Mouse (Mus musculus) Patski (cell line): ENCODE data around the gene Dclk2. TPM values are rescaled to one million over a fixed set of nuclear protein-coding genes. Genes with fewer than 3 reads are reported as not detected.
A peak's percentile ranks its signal among the peaks of the same experiment; 100 is the strongest.

ENCODE experiments used
- ATAC-seq: fragments of 100-300 bp; one replicate; pipeline ENCODE4 v1.8.0; 2021
- CTCF ChIA-PET: fragments of 350-600 bp; sonication (Branson Sonifier 250); formaldehyde crosslinking; loops from one replicate; lab custom pipeline; 2022; ENCODE audit warnings: inconsistent platforms; lab: Charles Lee
- POLR2A ChIA-PET: fragments of 350-600 bp; sonication (Branson Sonifier 250); formaldehyde crosslinking; loops from one replicate; lab custom pipeline; 2022; ENCODE audit warnings: antibody characterized with exemption, inconsistent platforms; lab: Charles Lee
- DNase-seq: peaks from one replicate; pipeline ENCODE4 v3.0.0-alpha.2; 2011; ENCODE audit warnings: low read depth, low spot score
- H3K27me3 ChIP-seq: fragments of 371-371 bp; one replicate; pipeline ENCODE4 v1.5.1; 2021
- CTCF ChIP-seq: fragments of 100-300 bp; IDR thresholded peaks from one replicate; pipeline ENCODE4 v1.5.1; 2021
- in situ Hi-C: fragments of 300-500 bp; cut with MboI; formaldehyde crosslinking; loops from 3 replicates; pipeline ENCODE4 v1.11.1; 2018; ENCODE audit warnings: low pct_unique_long_range_greater_than_20kb, mixed read lengths
- polyA plus RNA-seq: library from polyadenylated mRNA; unstranded; gene quantifications from one replicate; pipeline ENCODE4 v1.2.3, GENCODE M21; 2021

Gene Dclk2
- polyA plus RNA-seq, 1 experiment from 2014 or later = 21.2 TPM

GRCm38 (mm10) chr3:86847536-86847935, 73.1 kb downstream of the Dclk2 start:
- POLR2A ChIA-PET = no interaction called here
- CTCF ChIA-PET = interaction anchor here (1.0 to 1.1 kb wide), 2 partner anchors 15 to 21 kb away, joined by 3 read pairs; no protein-coding TSS in a partner anchor
- in situ Hi-C loops = no loop called here
- TF ChIP-seq CTCF = no peak
- no peaks in the 10 kb centered on the region for H3K27me3 ChIP-seq
- ATAC-seq (no peak), DNase-seq (no peak)

DNA sequence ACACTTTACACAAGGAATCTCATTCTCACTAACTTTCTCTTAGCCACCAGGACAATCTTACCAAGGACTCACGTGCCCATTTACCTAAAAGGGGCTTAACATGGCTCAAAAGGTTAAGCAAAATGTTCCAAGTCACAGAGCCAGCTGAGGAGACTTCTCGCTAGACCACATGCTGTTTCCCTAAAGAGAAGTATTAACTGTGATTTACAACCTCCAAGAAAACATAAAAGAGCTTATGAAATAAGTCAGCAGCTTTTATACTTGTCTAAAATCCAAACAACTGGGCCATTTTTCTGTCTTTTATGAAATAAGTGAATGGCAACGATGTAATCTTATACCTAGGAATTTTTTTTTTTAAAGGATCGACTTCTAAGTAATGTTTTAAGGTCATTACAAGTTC, 74.6 kb downstream of the Dclk2 start:
- peak; percentile 47 for DNase-seq
- POLR2A ChIA-PET = no interaction called here
- no peak for TF ChIP-seq CTCF
- CTCF ChIA-PET = interaction anchor here (1.3 to 2.6 kb wide), 2 partner anchors 8 to 46 kb away, joined by 4 to 13 read pairs; no protein-coding TSS in a partner anchor
- ATAC-seq = no peak
- in situ Hi-C loops = no loop called here
- no peaks in the 10 kb centered on the region for H3K27me3 ChIP-seq

DNA sequence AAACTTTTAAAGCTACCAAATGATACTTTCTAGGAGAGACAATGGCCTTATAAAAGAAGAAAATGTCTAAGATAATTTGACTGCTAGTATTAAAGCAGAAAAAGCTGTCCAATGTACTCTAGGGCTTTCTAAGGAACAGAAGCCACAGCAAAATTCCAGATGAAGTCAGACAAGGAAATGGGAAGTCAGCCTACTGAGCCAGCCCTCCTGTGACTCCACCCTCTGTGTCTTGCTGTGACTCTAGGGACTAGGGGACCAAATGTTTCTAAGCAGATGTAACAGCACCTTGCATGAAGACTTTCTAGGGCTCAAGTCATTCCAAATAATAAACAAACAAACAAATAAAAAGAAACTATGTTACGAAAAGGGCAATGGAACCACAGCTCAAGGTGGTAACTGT, 75.1 kb downstream of the Dclk2 start:
- ChIA-PET CTCF (interaction anchor here (1.3 to 2.6 kb wide), 3 partner anchors 9 to 47 kb away, joined by 4 to 13 read pairs (median 4); no protein-coding TSS in a partner anchor), POLR2A (no interaction called here)
- no peak for TF ChIP-seq CTCF
- in situ Hi-C loops = no loop called here
- no peak for DNase-seq
- ATAC-seq = no peak
- H3K27me3 ChIP-seq = no peaks in the 10 kb centered on the region

DNA sequence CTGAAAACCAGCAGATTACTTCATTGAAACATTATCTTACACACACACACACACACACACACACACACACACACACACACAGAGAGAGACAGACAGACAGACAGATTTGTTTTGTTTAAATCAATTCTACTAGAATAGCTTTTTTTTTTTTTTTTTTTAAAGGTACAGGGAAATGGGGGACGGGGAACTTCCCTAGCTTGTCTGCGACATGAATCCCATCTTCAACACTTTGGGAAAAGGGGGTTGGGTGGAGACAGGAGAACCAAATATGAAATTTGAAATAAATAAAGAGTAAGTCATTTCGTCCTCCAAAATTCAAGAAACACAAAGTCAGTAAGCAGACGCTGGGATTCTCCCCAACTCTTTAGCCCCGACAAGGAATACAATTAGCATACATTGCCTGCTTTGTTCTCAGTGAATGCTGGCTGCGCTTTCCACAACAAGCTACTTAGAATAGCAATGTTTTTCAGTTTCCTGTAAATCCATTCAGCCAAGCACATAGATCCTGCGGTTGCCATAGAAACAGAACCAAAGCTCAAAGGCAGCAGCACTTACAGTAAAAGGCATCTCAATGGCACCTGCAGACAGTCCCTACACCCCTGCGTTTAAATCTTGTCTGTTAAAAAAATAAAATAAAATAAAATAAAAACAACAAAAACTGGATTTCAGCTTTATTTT, 75.7 kb downstream of the Dclk2 start:
- POLR2A ChIA-PET = no interaction called here
- no peaks in the 10 kb centered on the region for H3K27me3 ChIP-seq
- no peak for DNase-seq
- CTCF ChIA-PET = interaction anchor here (0.7 to 2.6 kb wide), 4 partner anchors 9 to 52 kb away, joined by 3 to 13 read pairs (median 4); no protein-coding TSS in a partner anchor
- in situ Hi-C loops = no loop called here
- TF ChIP-seq CTCF = no peak
- ATAC-seq = no peak

GRCm38 (mm10) chr3:86842461-86842860, 78.2 kb downstream of the Dclk2 start:
- H3K27me3 ChIP-seq = no peaks in the 10 kb centered on the region
- DNase-seq = no peak
- in situ Hi-C loops = no loop called here
- POLR2A ChIA-PET = no interaction called here
- no peak for ATAC-seq
- TF ChIP-seq CTCF = no peak
- CTCF ChIA-PET = no interaction called here

DNA sequence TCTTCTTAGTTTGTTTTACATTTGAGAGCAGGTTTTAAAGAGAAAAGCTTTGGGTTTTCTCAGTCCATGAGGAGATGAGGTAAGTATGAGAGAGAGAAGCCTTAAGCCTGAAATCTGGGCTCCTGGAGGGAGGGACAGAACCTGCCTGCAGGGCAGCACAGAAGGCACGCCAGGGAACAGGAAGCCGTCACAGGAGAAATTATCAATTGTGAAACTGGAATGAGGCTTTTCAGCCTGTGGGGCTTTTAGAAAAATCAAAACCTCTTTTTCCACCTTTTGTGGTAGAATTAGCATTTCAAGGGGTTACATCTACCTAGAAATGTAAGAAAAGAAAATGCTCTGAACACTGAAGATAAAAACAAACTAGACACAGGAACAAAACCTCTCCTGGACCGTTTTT, 81.0 kb downstream of the Dclk2 start:
- no peak for TF ChIP-seq CTCF
- DNase-seq = no peak
- ChIA-PET POLR2A (no interaction called here), CTCF (interaction anchor here (0.9 kb wide), 2 partner anchors 10 to 19 kb away, joined by 3 to 4 read pairs; no protein-coding TSS in a partner anchor)
- in situ Hi-C loops = no loop called here
- H3K27me3 ChIP-seq = no peaks in the 10 kb centered on the region
- ATAC-seq = no peak

DNA sequence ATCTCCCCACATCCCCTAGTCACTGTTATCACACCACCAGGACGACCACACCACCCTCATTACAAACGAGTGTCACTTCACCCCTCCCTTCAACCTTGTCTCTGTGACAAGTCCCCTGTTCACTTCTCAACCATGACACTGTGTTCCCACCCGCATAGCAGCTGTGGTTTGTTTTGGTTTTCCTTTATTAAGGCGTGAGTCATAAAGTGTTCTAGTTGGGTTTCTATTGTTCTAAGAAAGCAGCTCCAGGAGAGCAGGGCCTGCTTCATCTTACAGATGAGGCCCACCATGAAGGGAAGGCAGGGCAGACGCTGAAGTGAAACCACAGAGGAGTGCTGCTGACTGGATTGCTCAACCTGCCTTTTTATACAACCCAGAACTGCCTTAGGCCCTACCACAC, 83.3 kb downstream of the Dclk2 start:
- peak; percentile 52 for ATAC-seq
- DNase-seq = no peak
- ChIA-PET CTCF (interaction anchor here (1.1 to 1.7 kb wide), 2 partner anchors 13 to 51 kb away, joined by 3 read pairs; no protein-coding TSS in a partner anchor), POLR2A (interaction anchor here (0.6 kb wide), 1 partner anchor 87 kb away, joined by 3 read pairs; no protein-coding TSS in a partner anchor)
- H3K27me3 ChIP-seq = no peaks in the 10 kb centered on the region
- in situ Hi-C loops = no loop called here
- no peak for TF ChIP-seq CTCF

DNA sequence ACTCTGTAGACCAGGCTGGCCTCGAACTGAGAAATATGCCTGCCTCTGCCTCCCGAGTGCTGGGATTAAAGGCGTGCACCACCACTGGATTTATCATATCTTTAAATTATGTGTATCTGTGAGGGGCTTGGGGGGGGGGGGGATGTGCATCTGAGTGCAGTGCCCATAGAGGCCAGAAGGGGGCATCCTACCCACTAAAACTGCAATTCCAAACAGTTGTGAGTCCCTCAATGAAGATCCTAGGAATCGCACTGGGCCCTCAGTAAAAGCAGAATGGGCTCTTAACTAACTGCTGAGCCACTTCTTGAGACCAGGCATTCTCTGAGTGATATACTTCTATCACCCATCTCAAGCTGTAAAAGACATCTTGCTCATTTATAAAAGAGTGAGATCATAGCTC, 85.5 kb downstream of the Dclk2 start:
- H3K27me3 ChIP-seq = no peaks in the 10 kb centered on the region
- in situ Hi-C loops = no loop called here
- POLR2A ChIA-PET = interaction anchor here (0.6 to 0.7 kb wide), 2 partner anchors 63 to 266 kb away, joined by 4 read pairs; no protein-coding TSS in a partner anchor
- TF ChIP-seq CTCF = peak; percentile 60
- no peak for ATAC-seq
- CTCF ChIA-PET = interaction anchor here (0.9 to 1.4 kb wide), 4 partner anchors 8 to 126 kb away, joined by 3 to 5 read pairs (median 4); no protein-coding TSS in a partner anchor
- DNase-seq = no peak

- ATAC-seq (no peak), DNase-seq (no peak)
- POLR2A ChIA-PET = interaction anchor here (0.5 kb wide), 1 partner anchor 78 kb away, joined by 7 read pairs; no protein-coding TSS in a partner anchor
- CTCF ChIA-PET = interaction anchor here (0.9 to 1.5 kb wide), 4 partner anchors 9 to 12 kb away, joined by 3 to 5 read pairs (median 4); no protein-coding TSS in a partner anchor
- no peaks in the 10 kb centered on the region for H3K27me3 ChIP-seq
- TF ChIP-seq CTCF = no peak
- in situ Hi-C loops = no loop called here
Measured at GRCm38 (mm10) chr3:86834341-86834740, 86.3 kb downstream of the Dclk2 start.

DNA sequence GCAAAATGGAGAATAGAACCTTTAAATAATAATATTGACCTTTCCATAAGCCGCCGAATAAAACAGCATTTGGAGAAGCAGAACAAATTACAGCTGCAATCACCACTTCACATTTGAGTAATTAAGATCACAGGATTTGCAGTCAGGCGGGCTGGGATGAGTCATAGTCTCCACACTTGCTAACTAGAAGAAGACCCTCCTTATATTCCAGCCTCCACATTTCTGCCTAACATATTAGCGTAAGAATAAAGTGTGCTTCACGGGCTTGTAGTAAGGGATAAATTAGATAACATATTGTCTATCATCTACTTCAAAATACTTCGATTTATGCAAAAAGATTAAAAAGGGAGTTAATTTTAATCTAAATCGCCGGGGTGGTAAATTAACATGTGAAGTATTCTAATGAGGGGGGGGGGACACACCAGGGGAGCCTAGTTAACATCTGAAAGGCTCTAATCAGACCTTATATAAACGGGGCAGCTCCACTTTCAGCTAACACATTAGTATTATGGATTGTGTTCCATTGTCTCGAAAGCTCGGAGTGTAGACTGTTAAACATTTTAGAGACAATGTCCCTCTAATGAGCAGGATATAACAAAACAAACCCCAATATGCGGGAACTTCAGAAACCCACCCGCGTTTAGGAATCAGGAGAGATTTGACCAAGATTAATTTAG, 87.9 kb downstream of the Dclk2 start:
- ChIA-PET POLR2A (no interaction called here), CTCF (interaction anchor here (1.2 to 1.5 kb wide), 3 partner anchors 12 to 85 kb away, joined by 3 read pairs; no protein-coding TSS in a partner anchor)
- DNase-seq (no peak), ATAC-seq (no peak)
- TF ChIP-seq CTCF = no peak
- H3K27me3 ChIP-seq = no peaks in the 10 kb centered on the region
- in situ Hi-C loops = no loop called here
